In genomic region chr13:56353921-56354320, GRCm38 (mm10) we compare ENCODE assay signal across 15 mouse cellular contexts.
"Had no signal": no experiment of that assay in that cellular context is flagged by ENCODE, and none has a peak within 500 bp of the region (broad histone marks: within the 10 kb centered on the region; RNA-seq: fewer than 3 reads in every experiment).

No protein-coding gene starts in this region.

- H3K9ac ChIP-seq: heart, embryonic 12.5 days; hindbrain, embryonic 13.5 days; hindbrain, embryonic 15.5 days; limb, embryonic 12.5 days; liver, embryonic 12.5 days; liver, embryonic 14.5 days had no signal

- ATAC-seq: hindbrain, postnatal 0 days; intestine, embryonic 16.5 days; liver, embryonic 12.5 days had no signal

- H3K27ac ChIP-seq: heart, embryonic 10.5 days; hindbrain, embryonic 10.5 days; hindbrain, embryonic 13.5 days; hindbrain, embryonic 15.5 days; hindbrain, postnatal 0 days; limb, embryonic 12.5 days; liver, embryonic 12.5 days; liver, embryonic 14.5 days had no signal

- H3K4me2 ChIP-seq: heart, embryonic 12.5 days; hindbrain, embryonic 13.5 days; hindbrain, embryonic 15.5 days; limb, embryonic 12.5 days; liver, embryonic 12.5 days had no signal

- H3K27me3 ChIP-seq: hindbrain, embryonic 13.5 days; hindbrain, embryonic 15.5 days; limb, embryonic 12.5 days; liver, embryonic 12.5 days had no signal

- DNase-seq: gastrocnemius, postnatal 14 days; gastrocnemius, postnatal 36 days; heart, postnatal 4 days; layer of hippocampus, postnatal 36 days; left cerebral cortex, postnatal 4 days had no signal

- H3K4me3 ChIP-seq: heart, embryonic 10.5 days; heart, embryonic 12.5 days; hindbrain, embryonic 10.5 days; hindbrain, embryonic 13.5 days; hindbrain, embryonic 15.5 days; limb, embryonic 12.5 days; liver, embryonic 12.5 days had no signal

- H3K4me1 ChIP-seq: heart, embryonic 12.5 days; hindbrain, embryonic 13.5 days; hindbrain, embryonic 15.5 days had no signal

- H3K36me3 ChIP-seq: heart, embryonic 10.5 days; heart, embryonic 12.5 days; hindbrain, embryonic 10.5 days; hindbrain, embryonic 13.5 days; hindbrain, embryonic 15.5 days; limb, embryonic 12.5 days; liver, embryonic 12.5 days had no signal

- H3K9me3 ChIP-seq: heart, embryonic 10.5 days; heart, embryonic 12.5 days; hindbrain, embryonic 10.5 days; hindbrain, embryonic 13.5 days; hindbrain, embryonic 15.5 days; limb, embryonic 12.5 days; liver, embryonic 12.5 days had no signal
